Mouse (Mus musculus) limb, embryonic 12.5 days (tissue): Measurements from ENCODE around the gene Kcnj8. TPM values are rescaled to one million over a fixed set of nuclear protein-coding genes. Genes with fewer than 3 reads are reported as not detected.

ENCODE experiments used
- ATAC-seq: fragments of 200-750 bp; cut with Nextera tagmentation; 2 replicates; pipeline ENCODE4 v1.8.0; 2017; ENCODE audit warnings: low read depth, moderate TSS enrichment; ENCODE audit not compliant: insufficient number of reproducible peaks, insufficient read depth, low FRiP score, low TSS enrichment
- H3K27ac ChIP-seq: fragments of 300-500 bp; sonication (generic); 2 replicates; pipeline ENCODE4 v1.5.1; 2016; ENCODE audit warnings: mild to moderate bottlenecking, moderate library complexity
- H3K27me3 ChIP-seq: fragments of 300-500 bp; sonication (generic); 2 replicates; pipeline ENCODE4 v1.6.1; 2016; ENCODE audit warnings: mild to moderate bottlenecking, moderate library complexity
- H3K36me3 ChIP-seq: fragments of 300-500 bp; sonication (generic); 2 replicates; pipeline ENCODE4 v1.6.1; 2016; ENCODE audit warnings: mild to moderate bottlenecking, moderate library complexity
- H3K4me1 ChIP-seq: fragments of 300-500 bp; sonication (generic); replicated peaks from 2 replicates; pipeline ENCODE4 v1.6.1; 2016
- H3K4me2 ChIP-seq: fragments of 300-500 bp; sonication (generic); 2 replicates; pipeline ENCODE4 v1.6.1; 2016; ENCODE audit warnings: mild to moderate bottlenecking, moderate library complexity
- H3K4me3 ChIP-seq: fragments of 300-500 bp; sonication (generic); replicated peaks from 2 replicates; pipeline ENCODE4 v1.5.1; 2016; ENCODE audit warnings: mild to moderate bottlenecking
- H3K9ac ChIP-seq: fragments of 300-500 bp; sonication (generic); replicated peaks from 2 replicates; pipeline ENCODE4 v1.6.1; 2016; ENCODE audit warnings: mild to moderate bottlenecking, moderate library complexity
- H3K9me3 ChIP-seq: fragments of 300-500 bp; sonication (generic); 2 replicates; pipeline ENCODE4 v1.6.1; 2016; ENCODE audit warnings: mild to moderate bottlenecking, moderate library complexity
- WGBS: fragments of 180-500 bp; shearing (Covaris S2); methylation state at CpG from one replicate; pipeline ENCODE4 v1.1.7; 2016; 5-methylcytosine and 5-hydroxymethylcytosine counted together
- polyA plus RNA-seq: library from polyadenylated mRNA; unstranded; fragments of >200 nt; fragmentation: Nextera tagmentation; extraction: Ambion mirVana; gene quantifications from 2 replicates; pipeline ENCODE4 v1.2.1, GENCODE M21; 2016

The Kcnj8 gene
- polyA plus RNA-seq, 1 experiment from 2014 or later: 0.44 TPM

DNA sequence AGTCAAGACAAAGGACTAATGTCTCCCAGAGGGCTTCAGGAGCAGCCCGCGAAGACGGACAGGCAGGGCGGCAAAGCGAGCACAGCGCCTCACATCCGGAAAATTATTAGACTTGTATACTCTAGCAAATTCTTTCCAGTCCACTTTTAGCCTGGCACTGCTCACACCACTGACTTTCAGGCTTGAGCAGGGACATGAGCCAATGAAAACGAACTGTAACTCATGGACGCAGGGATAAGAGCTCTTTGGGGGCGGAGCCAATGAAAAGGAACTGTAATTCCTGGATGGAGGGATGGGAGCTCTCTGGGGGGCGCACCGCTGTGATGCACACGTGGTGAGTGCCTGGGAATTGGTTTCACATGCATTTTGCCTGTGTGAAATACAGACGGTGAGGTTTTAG lies 26.3 kb downstream of the Kcnj8 start:
- 52% methylated on average over 14 of the region's 14 CpGs for WGBS
- Histone ChIP-seq H3K4me3 (no peak overlapping the region), H3K27ac (no peak overlapping the region)

DNA sequence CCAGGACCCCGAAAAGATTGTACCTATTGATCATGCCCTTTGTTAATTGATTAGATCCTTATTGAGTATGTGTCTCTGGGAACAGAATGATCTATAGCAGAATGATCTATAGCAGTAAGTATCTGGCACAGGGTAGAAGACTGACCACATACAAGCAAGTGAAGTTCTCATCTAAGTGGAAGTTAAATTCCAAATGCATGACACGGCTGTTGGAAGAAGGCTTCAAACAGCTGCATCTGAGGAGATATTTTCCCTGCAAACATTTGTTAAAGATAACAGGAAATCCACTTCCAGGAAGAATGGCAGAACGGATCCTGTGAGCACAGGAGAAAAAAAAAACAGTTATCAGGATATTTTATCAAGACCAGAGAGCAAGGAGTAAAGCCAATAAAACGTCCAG lies 27.8 kb downstream of the Kcnj8 start:
- H3K27ac ChIP-seq: no peak overlapping the region
- WGBS: 82% methylated on average over 4 of the region's 4 CpGs
- no peaks in the 10 kb centered on the region for H3K36me3 ChIP-seq
- no peaks in the 10 kb centered on the region for H3K27me3 ChIP-seq
- ATAC-seq: no peak
- H3K9me3 ChIP-seq: no peaks in the 10 kb centered on the region
- H3K4me1 ChIP-seq: no peaks in the 10 kb centered on the region
- H3K4me3 ChIP-seq: no peak overlapping the region
- no peak overlapping the region for H3K9ac ChIP-seq
- H3K4me2 ChIP-seq: no peak overlapping the region

More for the DNA sequence above, 26.3 kb downstream of the Kcnj8 start:
- no peak for ATAC-seq
- no peaks in the 10 kb centered on the region for H3K4me1 ChIP-seq
- no peaks in the 10 kb centered on the region for H3K9me3 ChIP-seq
- H3K27me3 ChIP-seq: no peaks in the 10 kb centered on the region
- H3K9ac ChIP-seq: no peak overlapping the region
- H3K36me3 ChIP-seq: no peaks in the 10 kb centered on the region
- peak overlapping the region; percentile 26 for H3K4me2 ChIP-seq

DNA sequence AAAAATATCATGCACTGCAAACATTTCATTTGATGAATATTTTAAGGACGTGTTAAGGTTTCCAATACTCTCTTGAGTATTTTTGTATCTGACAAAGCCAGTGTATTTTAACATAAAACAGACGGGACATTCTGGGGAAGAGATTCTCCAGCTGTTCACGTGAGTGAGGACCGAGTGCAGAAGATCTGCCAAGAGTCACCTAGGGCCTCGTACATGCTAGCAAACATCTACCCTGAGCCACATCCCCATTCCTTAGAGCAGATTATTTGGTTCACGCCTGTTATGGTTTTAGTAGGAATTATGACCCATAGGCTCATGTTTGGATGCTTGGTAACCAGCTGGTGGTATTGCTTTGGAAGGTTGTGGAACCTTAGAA lies 28.6 kb downstream of the Kcnj8 start:
- ATAC-seq: no peak
- no peaks in the 10 kb centered on the region for H3K27me3 ChIP-seq
- WGBS: 85% methylated on average over 6 of the region's 6 CpGs
- H3K9ac ChIP-seq: no peak overlapping the region
- no peak overlapping the region for H3K4me3 ChIP-seq
- H3K4me1 ChIP-seq: no peaks in the 10 kb centered on the region
- H3K9me3 ChIP-seq: no peaks in the 10 kb centered on the region
- H3K4me2 ChIP-seq: no peak overlapping the region
- H3K36me3 ChIP-seq: no peaks in the 10 kb centered on the region
- H3K27ac ChIP-seq: no peak overlapping the region

DNA sequence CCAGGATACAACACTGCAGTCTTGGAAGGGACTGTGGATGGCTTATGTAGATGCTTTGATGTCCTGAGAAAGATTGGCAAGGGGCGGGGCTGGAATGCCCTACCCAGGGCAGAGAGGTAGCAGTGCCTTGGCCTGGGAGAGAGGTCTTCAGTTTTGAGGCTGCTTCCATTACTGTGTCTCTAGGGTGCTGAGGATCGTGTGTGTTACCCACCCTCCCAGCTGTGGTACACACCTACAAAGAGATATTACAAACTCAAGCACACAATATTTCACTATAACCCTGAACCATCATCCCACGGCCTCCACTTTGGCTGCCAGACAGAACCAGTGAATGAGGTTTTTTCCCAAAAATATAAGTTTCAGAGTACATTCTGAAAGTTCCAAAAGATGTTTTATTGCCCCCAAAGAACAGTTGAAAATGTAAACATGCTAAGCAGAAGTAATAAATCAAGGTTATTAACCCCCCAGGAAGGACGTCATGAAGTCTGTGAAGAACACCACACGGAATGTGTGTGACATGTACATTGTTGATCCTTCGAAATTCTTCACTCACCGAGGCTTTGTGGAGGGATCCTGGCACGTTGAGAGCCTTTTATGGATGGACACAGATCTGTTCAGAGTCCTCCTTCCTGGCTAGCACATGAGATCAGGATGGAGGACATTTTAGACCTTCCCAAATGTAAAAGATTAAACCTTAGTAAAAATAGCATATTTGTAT lies 29.2 kb downstream of the Kcnj8 start:
- Histone ChIP-seq H3K27me3 (no peaks in the 10 kb centered on the region), H3K4me3 (no peak overlapping the region), H3K9ac (no peak overlapping the region), H3K27ac (no peak overlapping the region), H3K4me1 (no peaks in the 10 kb centered on the region), H3K9me3 (no peaks in the 10 kb centered on the region), H3K4me2 (no peak overlapping the region), H3K36me3 (no peaks in the 10 kb centered on the region)
- 69% methylated on average over 8 of the region's 8 CpGs for WGBS
- no peak for ATAC-seq

DNA sequence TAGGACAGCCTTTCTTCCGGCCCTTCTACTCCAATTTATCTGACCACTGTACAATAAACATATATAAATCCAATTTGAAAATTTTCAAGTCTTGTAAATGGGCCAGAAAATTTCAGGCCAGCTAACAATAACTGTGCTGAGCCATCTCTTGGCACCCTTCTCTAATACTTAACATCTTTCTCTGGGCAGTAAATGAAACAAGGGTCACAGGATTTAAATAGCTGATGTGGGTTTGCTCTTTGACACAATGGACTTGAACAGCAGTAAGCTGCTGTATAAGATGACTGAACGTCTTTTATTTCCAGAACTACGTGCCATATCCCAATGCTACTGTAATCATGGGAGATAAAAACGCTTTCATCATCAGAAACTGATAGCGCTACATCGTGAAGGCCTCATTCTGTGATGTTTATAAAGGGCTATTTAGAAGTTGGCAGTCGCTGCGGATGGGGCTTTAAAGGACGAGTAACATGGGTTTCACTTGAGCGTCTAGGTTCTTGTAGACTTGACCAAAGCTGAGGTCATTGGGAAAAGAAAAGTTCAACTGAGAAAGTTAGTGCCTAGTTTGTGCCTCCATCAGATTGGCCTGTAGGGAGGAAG lies 30.8 kb downstream of the Kcnj8 start:
- WGBS: 86% methylated on average over 10 of the region's 10 CpGs
- Histone ChIP-seq H3K36me3 (no peaks in the 10 kb centered on the region), H3K27ac (no peak overlapping the region), H3K4me3 (no peak overlapping the region), H3K4me2 (no peak overlapping the region), H3K4me1 (no peaks in the 10 kb centered on the region), H3K27me3 (no peaks in the 10 kb centered on the region), H3K9me3 (no peaks in the 10 kb centered on the region), H3K9ac (no peak overlapping the region)
- no peak for ATAC-seq

DNA sequence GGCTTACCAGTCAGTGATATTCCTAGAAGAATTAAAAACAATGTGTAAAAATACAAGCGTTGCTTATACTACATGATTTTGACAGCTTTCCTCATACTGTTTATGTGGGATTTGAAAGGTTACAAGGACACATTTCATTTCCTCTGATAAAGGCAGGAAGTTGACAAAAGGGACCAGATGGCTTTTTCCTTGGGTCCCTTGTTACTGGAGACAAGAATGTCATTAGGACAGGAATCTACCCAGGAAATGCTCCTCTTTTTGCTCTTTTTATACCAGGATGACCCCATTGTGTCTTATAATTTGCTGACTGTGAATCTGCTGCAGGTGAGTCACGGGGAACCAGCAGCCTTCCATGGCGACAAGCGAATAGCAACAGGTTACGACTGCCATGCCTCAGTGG lies 31.3 kb downstream of the Kcnj8 start:
- Histone ChIP-seq H3K9ac (no peak overlapping the region), H3K27ac (no peak overlapping the region), H3K9me3 (no peaks in the 10 kb centered on the region), H3K4me2 (no peak overlapping the region), H3K36me3 (no peaks in the 10 kb centered on the region), H3K27me3 (no peaks in the 10 kb centered on the region), H3K4me1 (no peaks in the 10 kb centered on the region), H3K4me3 (no peak overlapping the region)
- no peak for ATAC-seq
- 78% methylated on average over 5 of the region's 5 CpGs for WGBS

DNA sequence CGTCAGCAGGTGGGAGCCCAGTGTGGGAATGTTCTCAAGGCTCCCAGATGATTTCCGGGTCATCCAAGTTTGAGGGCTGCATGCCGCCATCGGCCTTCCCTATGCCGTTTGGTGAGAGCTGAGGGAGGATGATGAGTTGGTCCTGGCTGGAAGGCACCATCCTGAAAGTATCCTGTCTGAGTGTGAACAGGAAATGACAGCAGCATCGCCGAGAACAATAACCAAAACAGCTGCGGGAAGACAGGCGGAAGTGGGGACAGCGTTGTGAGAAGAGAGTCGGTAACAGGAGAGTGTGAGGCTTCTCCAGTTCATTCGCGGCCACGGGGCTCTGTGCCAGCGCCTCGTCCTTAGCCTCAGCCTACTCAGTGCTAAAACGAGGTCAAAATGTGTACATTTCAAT lies 32.9 kb downstream of the Kcnj8 start:
- H3K4me3 ChIP-seq: no peak overlapping the region
- no peak overlapping the region for H3K27ac ChIP-seq
- no peak for ATAC-seq
- no peak overlapping the region for H3K9ac ChIP-seq
- no peaks in the 10 kb centered on the region for H3K36me3 ChIP-seq
- no peak overlapping the region for H3K4me2 ChIP-seq
- H3K27me3 ChIP-seq: no peaks in the 10 kb centered on the region
- H3K4me1 ChIP-seq: no peaks in the 10 kb centered on the region
- H3K9me3 ChIP-seq: no peaks in the 10 kb centered on the region
- WGBS: 88% methylated on average over 17 of the region's 17 CpGs

DNA sequence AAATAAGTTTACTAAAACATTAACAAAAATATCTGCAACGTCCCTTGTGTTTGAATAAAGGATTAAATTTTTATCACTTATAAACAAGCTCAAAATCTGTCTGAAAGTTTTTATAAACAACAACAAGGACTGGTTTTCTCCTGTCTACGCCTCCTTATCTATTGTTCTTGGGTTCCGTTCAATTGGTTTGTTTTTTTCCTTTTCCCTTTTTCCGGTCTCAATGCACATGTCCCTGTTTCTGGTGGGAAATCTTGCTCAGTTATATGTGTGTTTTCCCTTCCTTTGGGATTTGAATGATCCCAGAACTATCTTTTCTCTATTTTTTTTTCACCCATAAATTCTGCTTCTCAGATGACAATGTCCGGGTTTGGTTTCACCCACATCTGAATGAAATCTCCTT lies 38.0 kb downstream of the Kcnj8 start:
- H3K36me3 ChIP-seq: no peaks in the 10 kb centered on the region
- no peak overlapping the region for H3K27ac ChIP-seq
- H3K4me3 ChIP-seq: no peak overlapping the region
- H3K27me3 ChIP-seq: no peaks in the 10 kb centered on the region
- no peak overlapping the region for H3K9ac ChIP-seq
- no peaks in the 10 kb centered on the region for H3K4me1 ChIP-seq
- no peak overlapping the region for H3K4me2 ChIP-seq
- ATAC-seq: no peak
- 81% methylated on average over 5 of the region's 5 CpGs for WGBS
- no peaks in the 10 kb centered on the region for H3K9me3 ChIP-seq

DNA sequence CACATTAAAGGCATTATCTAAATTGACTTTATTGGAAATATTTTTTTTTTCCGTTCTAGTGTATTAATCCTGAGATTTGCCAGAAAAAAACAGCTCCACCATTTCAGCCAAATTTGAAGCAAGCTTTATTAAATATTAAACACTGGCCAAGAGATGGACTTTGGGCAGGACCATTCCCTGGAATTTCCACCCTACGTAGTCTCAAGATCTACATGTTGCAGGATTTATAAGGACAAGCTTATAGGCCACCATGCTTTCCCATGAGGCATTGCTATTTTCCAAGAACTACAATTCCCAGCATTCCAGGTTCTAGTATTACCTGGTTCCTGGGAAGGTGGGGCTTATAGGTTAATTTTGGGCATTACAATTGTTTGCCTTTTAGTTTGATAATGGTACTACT lies 38.7 kb downstream of the Kcnj8 start:
- no peak overlapping the region for H3K9ac ChIP-seq
- ATAC-seq: no peak
- no peaks in the 10 kb centered on the region for H3K36me3 ChIP-seq
- H3K27ac ChIP-seq: no peak overlapping the region
- H3K4me3 ChIP-seq: no peak overlapping the region
- 91% methylated on average over 2 of the region's 2 CpGs for WGBS
- no peak overlapping the region for H3K4me2 ChIP-seq
- H3K9me3 ChIP-seq: no peaks in the 10 kb centered on the region
- H3K4me1 ChIP-seq: 0 out of 2 replicates have a peak, but pooled peaks cover 4% of the 10 kb centered on the region
- no peaks in the 10 kb centered on the region for H3K27me3 ChIP-seq

DNA sequence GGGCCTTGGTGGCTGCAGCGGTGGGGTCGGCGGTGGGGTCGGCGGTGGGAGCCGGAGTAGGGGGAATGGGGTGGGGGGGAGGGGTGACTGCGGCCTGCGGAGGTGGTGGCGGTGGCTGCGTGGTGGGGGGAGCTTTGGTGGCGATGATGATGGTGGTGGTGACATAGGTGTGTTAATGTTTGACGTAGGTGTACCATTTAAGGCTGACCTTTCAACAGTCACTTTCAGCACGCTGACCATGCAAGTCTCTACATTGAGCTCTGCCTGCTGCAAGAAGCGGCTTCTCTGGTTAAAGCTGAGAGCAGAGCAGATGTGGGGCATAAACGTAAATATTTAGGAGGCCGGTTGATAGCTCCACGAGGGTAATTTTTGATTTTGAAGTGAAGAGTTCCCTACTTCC lies 39.3 kb downstream of the Kcnj8 start:
- Histone ChIP-seq H3K4me2 (no peak overlapping the region), H3K4me3 (no peak overlapping the region), H3K36me3 (no peaks in the 10 kb centered on the region), H3K9me3 (no peaks in the 10 kb centered on the region), H3K27ac (no peak overlapping the region), H3K4me1 (0 out of 2 replicates have a peak, but pooled peaks cover 4% of the 10 kb centered on the region), H3K9ac (no peak overlapping the region), H3K27me3 (no peaks in the 10 kb centered on the region)
- ATAC-seq: no peak
- WGBS: 96% methylated on average over 13 of the region's 17 CpGs

DNA sequence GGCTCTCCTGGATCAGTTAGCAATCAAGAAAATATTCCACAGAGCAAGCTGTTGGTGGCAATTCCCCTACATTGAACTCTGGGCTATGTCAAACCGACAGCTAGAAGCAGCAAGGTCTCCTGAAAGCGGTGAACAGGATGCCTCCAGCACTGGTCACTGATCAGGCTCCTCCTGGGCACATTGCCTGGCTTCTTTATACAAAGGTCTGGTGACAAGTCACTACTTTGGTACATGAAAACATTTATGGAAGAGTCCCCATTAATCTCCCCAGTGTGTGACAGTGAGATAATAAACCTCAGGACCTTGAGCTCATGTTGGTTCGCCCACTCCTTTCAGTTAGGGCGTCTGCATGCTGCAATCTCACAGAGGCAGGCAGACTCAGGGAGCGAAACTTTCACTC lies 41.0 kb downstream of the Kcnj8 start:
- no peaks in the 10 kb centered on the region for H3K9me3 ChIP-seq
- H3K36me3 ChIP-seq: no peaks in the 10 kb centered on the region
- no peak overlapping the region for H3K27ac ChIP-seq
- 0 out of 2 replicates have a peak overlapping the region, but pooled peaks have one; percentile 1 for H3K9ac ChIP-seq
- WGBS: 74% methylated on average over 5 of the region's 5 CpGs
- H3K27me3 ChIP-seq: no peaks in the 10 kb centered on the region
- ATAC-seq: no peak
- 0 out of 2 replicates have a peak, but pooled peaks cover 4% of the 10 kb centered on the region for H3K4me1 ChIP-seq
- H3K4me2 ChIP-seq: no peak overlapping the region
- H3K4me3 ChIP-seq: no peak overlapping the region

DNA sequence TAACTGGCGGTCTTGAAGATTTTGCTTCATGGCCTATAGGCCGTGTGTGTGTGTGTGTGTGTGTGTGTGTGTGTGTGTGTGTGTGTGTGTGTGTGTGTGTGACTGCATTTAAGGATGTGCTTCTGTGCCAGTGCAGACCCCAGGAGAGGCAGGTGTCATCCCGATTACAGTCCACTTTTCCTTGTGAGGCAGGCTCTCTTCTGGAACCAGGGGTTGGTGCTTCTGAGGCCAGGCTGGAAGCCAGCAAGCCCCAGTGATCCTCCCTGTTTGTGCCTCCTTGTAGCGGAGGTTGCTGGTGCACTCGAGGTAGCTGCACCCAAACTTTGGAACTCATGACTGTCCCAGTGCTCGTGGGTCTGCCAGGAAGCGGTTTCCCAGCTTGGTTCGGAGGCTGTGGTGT lies 41.7 kb downstream of the Kcnj8 start:
- ATAC-seq: no peak
- no peak overlapping the region for H3K4me2 ChIP-seq
- no peak overlapping the region for H3K27ac ChIP-seq
- no peaks in the 10 kb centered on the region for H3K9me3 ChIP-seq
- WGBS: 87% methylated on average over 8 of the region's 8 CpGs
- 0 out of 2 replicates have a peak, but pooled peaks cover 4% of the 10 kb centered on the region for H3K4me1 ChIP-seq
- H3K27me3 ChIP-seq: no peaks in the 10 kb centered on the region
- H3K36me3 ChIP-seq: no peaks in the 10 kb centered on the region
- no peak overlapping the region for H3K4me3 ChIP-seq
- H3K9ac ChIP-seq: no peak overlapping the region
